Mouse (Mus musculus): Measurements from ENCODE around the gene Colec11. TPM values are rescaled to one million over a fixed set of nuclear protein-coding genes. Genes with fewer than 3 reads are reported as not detected.

The Colec11 gene
- polyA plus RNA-seq, 2 experiments: 0.32 to 0.36 TPM

GRCm38 (mm10) chr12:28579132-28579531, 44.0 kb downstream of the Colec11 start:
- DNase-seq (ENCODE audit: low spot score) (no peak), ATAC-seq (ENCODE audit: low FRiP score, low read depth) (no peak)
- Histone ChIP-seq H3K4me1 (ENCODE audit: control insufficient read depth, insufficient read depth, low read length) (no peaks in the 10 kb centered on the region), H3K27me3 (ENCODE audit: control insufficient read depth, insufficient read depth, low read length) (no peaks in the 10 kb centered on the region), H3K36me3 (ENCODE audit: control insufficient read depth, insufficient read depth, low read length) (no peaks in the 10 kb centered on the region), H3K4me3 (replicated peaks; ENCODE audit: low read length) (no peak overlapping the region), H3K9ac (ENCODE audit: low read depth, low read length, severe bottlenecking) (no peak overlapping the region), H3K27ac (replicated peaks; ENCODE audit: low read depth, low read length) (no peak overlapping the region), H3K4me2 (replicated peaks; ENCODE audit: low read depth, low read length, severe bottlenecking) (no peak overlapping the region), H3K9me3 (ENCODE audit: control insufficient read depth, low read length) (no peaks in the 10 kb centered on the region)
- no peak for TF ChIP-seq POLR2A (IDR thresholded peaks at IDR 0.05; ENCODE audit: borderline replicate concordance, extremely low read depth, insufficient read depth, insufficient read length)
- 27% methylated on average over 4 of the region's 4 CpGs for WGBS

GRCm38 (mm10) chr12:28578147-28578546, 45.0 kb downstream of the Colec11 start:
- no peak for TF ChIP-seq POLR2A (IDR thresholded peaks at IDR 0.05; ENCODE audit: borderline replicate concordance, extremely low read depth, insufficient read depth, insufficient read length)
- Histone ChIP-seq H3K9ac (ENCODE audit: low read depth, low read length, severe bottlenecking) (no peak overlapping the region), H3K9me3 (ENCODE audit: control insufficient read depth, low read length) (no peaks in the 10 kb centered on the region), H3K27me3 (ENCODE audit: control insufficient read depth, insufficient read depth, low read length) (no peaks in the 10 kb centered on the region), H3K36me3 (ENCODE audit: control insufficient read depth, insufficient read depth, low read length) (no peaks in the 10 kb centered on the region), H3K4me3 (replicated peaks; ENCODE audit: low read length) (no peak overlapping the region), H3K4me1 (ENCODE audit: control insufficient read depth, insufficient read depth, low read length) (no peaks in the 10 kb centered on the region), H3K27ac (replicated peaks; ENCODE audit: low read depth, low read length) (no peak overlapping the region), H3K4me2 (replicated peaks; ENCODE audit: low read depth, low read length, severe bottlenecking) (no peak overlapping the region)
- no peak for DNase-seq (ENCODE audit: low spot score)
- 85% methylated on average over 3 of the region's 3 CpGs for WGBS
- ATAC-seq (ENCODE audit: low FRiP score, low read depth): no peak

- DNase-seq (ENCODE audit: low spot score) (no peak), ATAC-seq (ENCODE audit: low FRiP score, low read depth) (no peak)
- 73% methylated on average over 6 of the region's 6 CpGs for WGBS
- no peak overlapping the region for H3K4me2 ChIP-seq (replicated peaks; ENCODE audit: low read depth, low read length, severe bottlenecking)
- no peak overlapping the region for H3K27ac ChIP-seq (replicated peaks; ENCODE audit: low read depth, low read length)
- H3K9ac ChIP-seq (ENCODE audit: low read depth, low read length, severe bottlenecking): no peak overlapping the region
- H3K4me3 ChIP-seq (replicated peaks; ENCODE audit: low read length): no peak overlapping the region
- TF ChIP-seq POLR2A (IDR thresholded peaks at IDR 0.05; ENCODE audit: borderline replicate concordance, extremely low read depth, insufficient read depth, insufficient read length): no peak
- no peaks in the 10 kb centered on the region for H3K9me3 ChIP-seq (ENCODE audit: control insufficient read depth, low read length)
- H3K27me3 ChIP-seq (ENCODE audit: control insufficient read depth, insufficient read depth, low read length): no peaks in the 10 kb centered on the region
- no peaks in the 10 kb centered on the region for H3K36me3 ChIP-seq (ENCODE audit: control insufficient read depth, insufficient read depth, low read length)
- H3K4me1 ChIP-seq (ENCODE audit: control insufficient read depth, insufficient read depth, low read length): no peaks in the 10 kb centered on the region
Observed at GRCm38 (mm10) chr12:28575366-28576070, 47.7 kb downstream of the Colec11 start.

GRCm38 (mm10) chr12:28572241-28572640, 50.9 kb downstream of the Colec11 start:
- no peaks in the 10 kb centered on the region for H3K4me1 ChIP-seq (ENCODE audit: control insufficient read depth, insufficient read depth, low read length)
- no peak overlapping the region for H3K4me2 ChIP-seq (replicated peaks; ENCODE audit: low read depth, low read length, severe bottlenecking)
- no peak for TF ChIP-seq POLR2A (IDR thresholded peaks at IDR 0.05; ENCODE audit: borderline replicate concordance, extremely low read depth, insufficient read depth, insufficient read length)
- peak; percentile 15 for DNase-seq (ENCODE audit: low spot score)
- no peak overlapping the region for H3K27ac ChIP-seq (replicated peaks; ENCODE audit: low read depth, low read length)
- no peak for ATAC-seq (ENCODE audit: low FRiP score, low read depth)
- no peaks in the 10 kb centered on the region for H3K9me3 ChIP-seq (ENCODE audit: control insufficient read depth, low read length)
- 75% methylated on average over 2 of the region's 2 CpGs for WGBS
- H3K4me3 ChIP-seq (replicated peaks; ENCODE audit: low read length): no peak overlapping the region
- no peak overlapping the region for H3K9ac ChIP-seq (ENCODE audit: low read depth, low read length, severe bottlenecking)
- H3K27me3 ChIP-seq (ENCODE audit: control insufficient read depth, insufficient read depth, low read length): no peaks in the 10 kb centered on the region
- H3K36me3 ChIP-seq (ENCODE audit: control insufficient read depth, insufficient read depth, low read length): no peaks in the 10 kb centered on the region

- no peaks in the 10 kb centered on the region for H3K9me3 ChIP-seq (ENCODE audit: control insufficient read depth, low read length)
- H3K4me1 ChIP-seq (ENCODE audit: control insufficient read depth, insufficient read depth, low read length): peaks cover 8% of the 10 kb centered on the region
- DNase-seq (ENCODE audit: low spot score) (no peak), ATAC-seq (ENCODE audit: low FRiP score, low read depth) (no peak)
- H3K36me3 ChIP-seq (ENCODE audit: control insufficient read depth, insufficient read depth, low read length): no peaks in the 10 kb centered on the region
- H3K27ac ChIP-seq (replicated peaks; ENCODE audit: low read depth, low read length): no peak within 1 kb of the TSS
- 0 out of 2 replicates have a peak within 1 kb of the TSS, but pooled peaks have one; percentile 7 for H3K4me2 ChIP-seq (replicated peaks; ENCODE audit: low read depth, low read length, severe bottlenecking)
- 65% methylated on average over 15 of the region's 15 CpGs for WGBS
- H3K9ac ChIP-seq (ENCODE audit: low read depth, low read length, severe bottlenecking): no peak within 1 kb of the TSS
- no peak within 1 kb of the TSS for H3K4me3 ChIP-seq (replicated peaks; ENCODE audit: low read length)
- no peaks in the 10 kb centered on the region for H3K27me3 ChIP-seq (ENCODE audit: control insufficient read depth, insufficient read depth, low read length)
- TF ChIP-seq POLR2A (IDR thresholded peaks at IDR 0.05; ENCODE audit: borderline replicate concordance, extremely low read depth, insufficient read depth, insufficient read length): no peak
Observed at GRCm38 (mm10) chr12:28552299-28552698, 70.9 kb downstream of the Colec11 start, which contains the start of gene Dcdc2c. TSS of gene Dcdc2c (minus strand) at chr12:28552399.
